Mouse (Mus musculus) lung, adult 2 months (tissue): ENCODE results near the gene Stk4. TPM values are rescaled to one million over a fixed set of nuclear protein-coding genes. Genes with fewer than 3 reads are reported as not detected.

Experiments
- DNase-seq: peaks from one replicate; pipeline ENCODE4 v3.0.0; 2022
- H3K4me1 ChIP-seq: fragments of 200-500 bp; 2 replicates; pipeline ENCODE4 v1.6.1; 2011; ENCODE audit warnings: low read length; ENCODE audit not compliant: control insufficient read depth, insufficient read depth
- H3K4me3 ChIP-seq: fragments of 200-500 bp; replicated peaks from 2 replicates; pipeline ENCODE3; 2011; ENCODE audit warnings: low read depth, mild to moderate bottlenecking, control low read depth, low read length; ENCODE audit errors: extremely low read depth
- CTCF ChIP-seq: fragments of 200-500 bp; IDR thresholded peaks from 2 replicates; pipeline ENCODE4 v1.5.1; 2011; ENCODE audit warnings: mild to moderate bottlenecking, low read length, control low read depth; ENCODE audit not compliant: insufficient read depth
- POLR2A ChIP-seq: fragments of 200-500 bp; IDR thresholded peaks from 2 replicates; pipeline ENCODE4 v1.6.1; 2011; ENCODE audit warnings: low read depth, mild to moderate bottlenecking, control low read depth, low read length, borderline replicate concordance; ENCODE audit errors: extremely low read depth
- WGBS: fragments of 180-500 bp; shearing (Covaris S2); methylation state at CpG from one replicate; pipeline ENCODE4 v1.1.7; 2018; 5-methylcytosine and 5-hydroxymethylcytosine counted together
- polyA plus RNA-seq: library from polyadenylated mRNA; depleted of rRNA; stranded (reverse); fragments of >200 nt; gene quantifications from 2 replicates; pipeline ENCODE4 v1.2.3, GENCODE M21; 2012

The Stk4 gene
- polyA plus RNA-seq, 1 experiment: 31.3 TPM

DNA sequence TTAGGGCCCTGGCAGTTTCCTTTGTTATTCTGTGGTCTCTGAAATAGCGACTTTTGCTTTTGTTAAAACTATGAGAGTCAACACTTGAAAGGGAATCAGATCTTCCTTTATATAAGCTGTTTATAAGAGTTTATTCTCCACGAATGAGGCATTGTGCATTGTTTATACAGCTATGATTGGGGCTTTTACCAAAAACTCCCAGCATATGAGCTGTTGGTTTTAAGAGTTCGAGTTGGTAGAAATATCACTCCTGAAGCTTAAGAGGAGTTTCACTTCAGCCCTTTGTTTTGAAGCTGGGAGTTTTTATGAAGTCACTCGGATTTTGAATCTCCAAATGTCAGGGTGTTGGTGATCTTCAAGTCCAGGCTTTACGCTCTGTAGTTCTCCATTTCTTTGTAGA lies 7.8 kb downstream of the Stk4 start:
- no peak for DNase-seq
- H3K4me3 ChIP-seq: no peak overlapping the region
- WGBS: 27% methylated on average over 5 of the region's 5 CpGs
- peaks cover 11% of the 10 kb centered on the region; the same call in 1 of the 2 replicates for H3K4me1 ChIP-seq
- TF ChIP-seq CTCF: no peak
- no peak for TF ChIP-seq POLR2A

DNA sequence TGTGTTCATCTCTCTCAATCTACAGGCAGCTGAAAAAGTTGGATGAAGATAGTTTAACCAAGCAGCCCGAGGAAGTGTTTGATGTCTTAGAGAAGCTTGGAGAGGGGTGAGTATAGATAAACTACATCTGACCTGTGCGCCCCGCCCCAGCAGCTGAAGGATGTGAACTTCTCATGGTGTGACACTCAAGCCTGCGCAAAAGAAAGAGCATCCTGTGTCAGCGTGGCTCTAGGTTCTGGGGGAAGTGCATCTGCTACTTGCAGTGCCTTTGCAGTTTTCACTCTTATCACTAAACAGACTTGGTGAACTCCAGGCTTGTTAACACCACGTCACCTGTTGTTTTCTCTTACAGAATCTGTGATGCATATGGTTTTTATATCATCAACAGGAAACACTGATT lies 9.4 kb downstream of the Stk4 start:
- no peak for DNase-seq
- WGBS: 46% methylated on average over 6 of the region's 6 CpGs
- TF ChIP-seq CTCF: no peak
- no peak for TF ChIP-seq POLR2A
- Histone ChIP-seq H3K4me1 (peaks cover 18% of the 10 kb centered on the region), H3K4me3 (no peak overlapping the region)

DNA sequence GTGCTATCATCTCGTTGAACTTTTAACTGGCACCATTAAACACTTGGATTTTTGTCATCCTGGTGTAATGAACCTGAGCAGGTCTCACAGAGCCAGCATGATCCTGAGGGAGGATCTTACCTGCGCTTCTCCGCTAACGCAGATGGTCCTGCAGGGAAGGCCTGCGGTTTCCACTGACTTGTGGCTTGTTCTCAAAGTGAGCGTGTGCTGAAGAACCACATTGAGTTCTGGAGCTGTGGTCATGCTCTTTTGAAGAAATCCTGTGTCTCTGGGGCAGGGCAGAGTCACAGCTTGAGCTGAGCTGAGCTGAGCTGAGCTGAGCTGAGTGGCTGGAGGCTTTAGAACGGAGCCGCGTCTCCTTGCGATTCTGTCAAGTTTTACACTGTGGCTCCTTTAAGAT lies 11.5 kb downstream of the Stk4 start:
- WGBS: 92% methylated on average over 10 of the region's 10 CpGs
- Histone ChIP-seq H3K4me1 (peaks cover 23% of the 10 kb centered on the region), H3K4me3 (no peak overlapping the region)
- DNase-seq: no peak
- no peak for TF ChIP-seq POLR2A
- no peak for TF ChIP-seq CTCF

DNA sequence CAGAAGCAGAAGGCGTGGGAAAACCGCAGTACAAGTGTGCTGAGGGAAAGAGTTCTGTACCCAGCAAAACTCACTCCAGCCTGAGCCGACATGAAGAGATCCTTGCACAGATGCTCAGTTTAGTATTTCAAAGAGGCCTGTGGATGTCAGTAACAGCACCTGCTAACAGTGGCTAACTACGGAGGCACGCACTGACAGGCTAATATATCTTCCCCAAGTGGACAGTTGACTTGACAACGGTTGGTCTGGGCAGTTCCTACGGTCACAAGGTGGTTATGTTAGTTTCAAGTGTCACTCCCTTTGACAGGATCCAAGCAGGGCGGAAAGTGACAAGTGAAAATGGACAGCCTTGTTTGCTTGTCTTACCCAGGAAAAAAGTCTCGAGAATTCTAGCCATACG lies 12.1 kb downstream of the Stk4 start:
- H3K4me3 ChIP-seq: no peak overlapping the region
- DNase-seq: no peak
- peaks cover 19% of the 10 kb centered on the region for H3K4me1 ChIP-seq
- TF ChIP-seq POLR2A (no peak), CTCF (no peak)
- WGBS: 73% methylated on average over 10 of the region's 10 CpGs

DNA sequence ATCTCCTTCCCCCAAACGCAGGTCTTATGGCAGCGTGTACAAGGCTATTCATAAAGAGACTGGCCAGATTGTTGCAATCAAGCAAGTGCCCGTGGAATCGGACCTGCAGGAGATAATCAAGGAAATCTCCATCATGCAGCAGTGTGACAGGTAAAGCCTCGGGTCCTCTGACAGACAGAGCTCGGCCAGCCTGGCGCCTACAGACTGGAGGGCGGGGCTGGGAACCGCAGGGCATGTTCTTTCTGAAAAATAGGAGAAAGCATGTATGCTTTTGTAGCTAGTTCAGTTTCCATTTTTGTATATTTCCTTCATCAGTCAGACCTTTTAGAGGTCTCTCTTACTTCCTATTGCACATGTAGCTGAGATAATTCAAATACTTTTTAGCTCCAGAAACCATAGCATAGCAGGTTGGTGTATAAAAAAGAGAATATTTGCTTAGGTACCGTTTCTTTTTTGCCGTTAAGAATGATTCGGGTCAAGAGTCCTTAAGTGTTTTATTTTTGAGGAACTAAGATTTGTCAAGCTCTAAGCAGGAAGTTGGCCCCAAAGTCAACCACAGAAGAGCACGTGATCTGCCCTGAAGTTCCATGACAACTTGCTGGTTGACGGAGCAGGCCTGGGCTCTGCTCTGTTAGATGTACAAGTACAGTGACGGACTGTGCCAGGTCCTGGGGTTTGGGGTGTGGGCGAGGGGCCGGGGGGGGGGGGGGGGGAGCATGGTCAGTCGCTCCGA lies 13.7 kb downstream of the Stk4 start:
- WGBS: 40% methylated on average over 19 of the region's 19 CpGs
- peaks cover 19% of the 10 kb centered on the region for H3K4me1 ChIP-seq
- TF ChIP-seq CTCF: no peak
- 0 out of 2 replicates have a peak, but pooled peaks have one; percentile 15 for TF ChIP-seq POLR2A
- DNase-seq: peak; percentile 45
- H3K4me3 ChIP-seq: no peak overlapping the region

DNA sequence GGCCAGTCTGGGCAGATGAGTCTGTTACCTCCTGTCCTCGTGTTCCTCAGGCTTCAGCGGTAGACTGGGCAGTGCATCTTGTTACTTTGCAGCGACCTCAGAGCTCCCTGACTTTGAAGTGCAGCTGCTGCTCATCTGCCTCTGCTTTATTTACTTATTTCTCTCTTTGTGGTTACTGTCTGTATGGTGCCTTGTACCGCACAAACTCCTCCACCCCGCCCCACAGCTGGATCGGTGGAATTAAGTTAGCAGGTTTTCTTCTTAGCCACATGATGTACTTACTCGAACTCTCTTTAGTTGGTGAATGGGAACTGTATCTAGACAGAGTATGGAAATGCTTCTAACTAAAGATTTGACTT lies 14.2 kb downstream of the Stk4 start:
- peaks cover 19% of the 10 kb centered on the region for H3K4me1 ChIP-seq
- no peak overlapping the region for H3K4me3 ChIP-seq
- TF ChIP-seq POLR2A (no peak), CTCF (no peak)
- no peak for DNase-seq
- WGBS: 62% methylated on average over 7 of the region's 7 CpGs

DNA sequence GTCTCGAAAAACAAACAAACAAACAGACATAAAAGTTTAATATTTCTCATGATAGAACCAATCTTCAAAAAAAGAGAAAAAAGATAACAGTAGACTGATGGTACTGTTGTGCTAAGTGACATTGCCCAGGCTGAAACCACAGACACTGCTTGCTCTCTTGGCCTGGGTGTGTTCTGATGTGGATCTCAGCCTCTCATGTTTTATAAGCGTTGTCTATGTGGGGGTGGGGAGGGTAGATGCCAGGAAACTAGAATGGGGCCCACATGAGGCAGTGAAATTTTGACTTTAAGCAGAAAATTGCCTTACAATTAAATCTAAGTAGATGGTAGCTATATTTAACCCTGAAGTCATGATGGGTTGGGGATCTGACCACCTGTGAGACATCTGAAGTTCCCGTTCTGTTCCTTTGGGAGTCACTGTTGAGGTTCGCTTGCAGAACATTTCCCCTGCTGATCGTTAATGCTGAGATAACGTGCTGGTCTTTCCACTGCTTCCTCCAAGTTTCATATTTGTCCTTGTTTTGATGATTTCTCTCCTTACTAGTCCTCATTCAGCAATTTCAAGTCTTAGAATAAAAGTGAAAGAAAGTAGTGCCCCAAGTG lies 17.4 kb downstream of the Stk4 start:
- H3K4me1 ChIP-seq: peaks cover 14% of the 10 kb centered on the region
- TF ChIP-seq CTCF (no peak), POLR2A (no peak)
- DNase-seq: no peak
- no peak overlapping the region for H3K4me3 ChIP-seq
- WGBS: 71% methylated on average over 6 of the region's 6 CpGs

DNA sequence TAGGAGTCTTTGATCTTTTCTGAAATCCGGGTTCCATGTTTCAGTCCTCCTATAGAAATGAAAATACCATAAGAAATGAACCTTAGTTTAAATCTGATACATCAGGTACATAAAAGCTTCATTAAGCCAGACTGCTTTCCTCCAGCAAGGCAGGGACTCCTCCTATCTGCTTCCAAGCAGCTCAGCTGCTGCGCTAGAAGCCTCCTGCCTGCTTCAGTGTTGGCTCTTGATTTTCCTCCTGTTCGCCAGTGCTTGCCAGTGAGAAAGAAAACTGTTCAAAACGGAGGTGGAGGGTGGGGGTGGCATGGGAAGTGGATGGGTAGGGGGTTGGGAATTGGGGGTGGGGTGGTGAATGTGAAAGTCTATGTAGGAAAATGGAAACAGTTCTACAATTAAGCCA lies 19.4 kb downstream of the Stk4 start:
- DNase-seq: no peak
- WGBS: 84% methylated on average over 4 of the region's 4 CpGs

DNA sequence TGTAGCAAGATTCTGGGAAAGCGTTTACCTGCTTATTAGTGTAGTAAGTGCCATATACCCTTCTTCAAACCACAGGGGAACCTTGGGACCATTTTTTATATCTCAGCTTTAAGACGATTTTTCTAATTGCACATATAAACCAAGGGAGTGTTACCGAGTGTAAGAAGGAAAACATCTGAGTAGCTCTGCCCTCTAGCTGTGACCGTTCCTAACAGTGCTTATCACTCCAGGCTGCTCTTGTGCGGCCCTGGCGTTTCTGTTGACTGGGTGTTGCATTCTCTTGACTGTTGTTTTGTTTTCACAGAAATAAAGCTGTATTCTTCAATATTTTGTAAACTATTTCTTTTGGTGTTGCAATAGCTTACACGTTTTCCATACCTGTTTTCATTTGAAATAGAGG lies 24.0 kb downstream of the Stk4 start:
- H3K4me3 ChIP-seq: no peak overlapping the region
- no peak for DNase-seq
- H3K4me1 ChIP-seq: peaks cover 2% of the 10 kb centered on the region; the same call in 1 of the 2 replicates
- no peak for TF ChIP-seq POLR2A
- peak; percentile 27; the same call in 1 of the 2 replicates for TF ChIP-seq CTCF
- WGBS: 51% methylated on average over 7 of the region's 7 CpGs

More for the DNA sequence above, 19.4 kb downstream of the Stk4 start:
- no peak for TF ChIP-seq CTCF
- no peak for TF ChIP-seq POLR2A
- Histone ChIP-seq H3K4me3 (no peak overlapping the region), H3K4me1 (peaks cover 7% of the 10 kb centered on the region; the same call in 1 of the 2 replicates)
